Mouse (Mus musculus) heart, embryonic 16.5 days (tissue): ENCODE data around the gene Ank2. TPM values are rescaled to one million over a fixed set of nuclear protein-coding genes. Genes with fewer than 3 reads are reported as not detected.

Experiments used
- ATAC-seq: fragments of 200-750 bp; cut with Nextera tagmentation; replicated peaks from 2 replicates; pipeline ENCODE4 v1.8.0; 2017; ENCODE audit warnings: moderate number of reproducible peaks; ENCODE audit not compliant: insufficient read depth, low FRiP score; ENCODE audit errors: extremely low read depth
- H3K27ac ChIP-seq: fragments of 300-500 bp; sonication (generic); 2 replicates; pipeline ENCODE4 v1.5.1; 2014; ENCODE audit warnings: mild to moderate bottlenecking, low read length, control low read depth, moderate library complexity
- H3K27me3 ChIP-seq: fragments of 300-500 bp; sonication (generic); 2 replicates; pipeline ENCODE4 v1.6.1; 2014; ENCODE audit warnings: low read length, mixed read lengths; ENCODE audit not compliant: control insufficient read depth, insufficient read depth
- H3K36me3 ChIP-seq: fragments of 300-500 bp; sonication (generic); 2 replicates; pipeline ENCODE4 v1.6.1; 2014; ENCODE audit not compliant: control insufficient read depth, insufficient read depth
- H3K4me1 ChIP-seq: fragments of 300-500 bp; sonication (generic); 2 replicates; pipeline ENCODE4 v1.6.1; 2014; ENCODE audit warnings: low read length, mixed read lengths; ENCODE audit not compliant: control insufficient read depth, insufficient read depth
- H3K4me2 ChIP-seq: fragments of 300-500 bp; sonication (generic); 2 replicates; pipeline ENCODE4 v1.6.1; 2014; ENCODE audit warnings: low read depth, mild to moderate bottlenecking, control low read depth, low read length
- H3K4me3 ChIP-seq: fragments of 300-500 bp; sonication (generic); 2 replicates; pipeline ENCODE4 v1.5.1; 2014; ENCODE audit warnings: mild to moderate bottlenecking, control low read depth, low read length
- H3K9ac ChIP-seq: fragments of 300-500 bp; sonication (generic); 2 replicates; pipeline ENCODE4 v1.6.1; 2014; ENCODE audit warnings: low read length, control low read depth
- H3K9me3 ChIP-seq: fragments of 300-500 bp; sonication (generic); replicated peaks from 2 replicates; pipeline ENCODE4 v1.6.1; 2016; ENCODE audit warnings: low read length; ENCODE audit not compliant: control insufficient read depth
- WGBS: fragments of 180-500 bp; shearing (Covaris S2); extraction: QIAGEN DNeasy Blood & Tissue Kit; methylation state at CpG from one replicate; pipeline ENCODE4 v1.1.7; 2014; 5-methylcytosine and 5-hydroxymethylcytosine counted together
- polyA plus RNA-seq: library from polyadenylated mRNA; unstranded; fragments of >200 nt; fragmentation: Nextera tagmentation; extraction: Ambion mirVana; gene quantifications from 2 replicates; pipeline ENCODE4 v1.2.1, GENCODE M21; 2015

The Ank2 gene
- polyA plus RNA-seq, 1 experiment from 2014 or later = 38.9 TPM

- ATAC-seq = no peak
- H3K9me3 ChIP-seq = no peaks in the 10 kb centered on the region
Measured at GRCm38 (mm10) chr3:126978768-126979410, 520.3 kb downstream of the Ank2 start.

GRCm38 (mm10) chr3:126977399-126977798, 521.8 kb downstream of the Ank2 start:
- Histone ChIP-seq H3K27ac (no peak overlapping the region), H3K36me3 (0 out of 2 replicates have a peak, but pooled peaks cover 5% of the 10 kb centered on the region), H3K4me2 (no peak overlapping the region), H3K9me3 (no peaks in the 10 kb centered on the region), H3K27me3 (no peaks in the 10 kb centered on the region), H3K9ac (no peak overlapping the region), H3K4me1 (no peaks in the 10 kb centered on the region), H3K4me3 (no peak overlapping the region)
- no peak for ATAC-seq
- 73% methylated on average over 6 of the region's 6 CpGs for WGBS

More at GRCm38 (mm10) chr3:126978768-126979410, 520.3 kb downstream of the Ank2 start:
- 66% methylated on average over 11 of the region's 11 CpGs for WGBS
- Histone ChIP-seq H3K27me3 (no peaks in the 10 kb centered on the region), H3K4me1 (no peaks in the 10 kb centered on the region), H3K27ac (no peak overlapping the region), H3K4me3 (no peak overlapping the region), H3K4me2 (no peak overlapping the region), H3K36me3 (0 out of 2 replicates have a peak, but pooled peaks cover 5% of the 10 kb centered on the region), H3K9ac (no peak overlapping the region)

- no peak overlapping the region for H3K4me2 ChIP-seq
- no peaks in the 10 kb centered on the region for H3K9me3 ChIP-seq
- H3K27me3 ChIP-seq = no peaks in the 10 kb centered on the region
- 0 out of 2 replicates have a peak, but pooled peaks cover 5% of the 10 kb centered on the region for H3K36me3 ChIP-seq
- WGBS = 85% methylated on average over 16 of the region's 16 CpGs
- no peak for ATAC-seq
- H3K4me1 ChIP-seq = no peaks in the 10 kb centered on the region
- H3K9ac ChIP-seq = no peak overlapping the region
- H3K27ac ChIP-seq = no peak overlapping the region
- H3K4me3 ChIP-seq = no peak overlapping the region
Measured at GRCm38 (mm10) chr3:126976793-126977192, 522.4 kb downstream of the Ank2 start.

- H3K27ac ChIP-seq = no peak overlapping the region
- H3K9me3 ChIP-seq = no peaks in the 10 kb centered on the region
- H3K4me3 ChIP-seq = no peak overlapping the region
- no peak for ATAC-seq
- H3K4me2 ChIP-seq = no peak overlapping the region
- H3K36me3 ChIP-seq = no peaks in the 10 kb centered on the region
- H3K9ac ChIP-seq = no peak overlapping the region
- no peaks in the 10 kb centered on the region for H3K27me3 ChIP-seq
- WGBS = 69% methylated on average over 5 of the region's 5 CpGs
- no peaks in the 10 kb centered on the region for H3K4me1 ChIP-seq
Measured at GRCm38 (mm10) chr3:126975409-126975808, 523.7 kb downstream of the Ank2 start.

GRCm38 (mm10) chr3:126973551-126973950, 525.6 kb downstream of the Ank2 start:
- WGBS = 86% methylated on average over 2 of the region's 2 CpGs
- Histone ChIP-seq H3K4me1 (peaks cover 4% of the 10 kb centered on the region; the same call in 1 of the 2 replicates), H3K9me3 (no peaks in the 10 kb centered on the region), H3K36me3 (no peaks in the 10 kb centered on the region), H3K9ac (no peak overlapping the region), H3K27ac (no peak overlapping the region), H3K4me2 (no peak overlapping the region), H3K27me3 (no peaks in the 10 kb centered on the region), H3K4me3 (no peak overlapping the region)
- ATAC-seq = no peak

- H3K4me1 ChIP-seq = peaks cover 4% of the 10 kb centered on the region; the same call in 1 of the 2 replicates
- H3K9ac ChIP-seq = no peak overlapping the region
- H3K27ac ChIP-seq = no peak overlapping the region
- no peaks in the 10 kb centered on the region for H3K36me3 ChIP-seq
- no peak overlapping the region for H3K4me3 ChIP-seq
- no peak overlapping the region for H3K4me2 ChIP-seq
- no peaks in the 10 kb centered on the region for H3K27me3 ChIP-seq
- no peak for ATAC-seq
- WGBS = 94% methylated on average over 9 of the region's 9 CpGs
- H3K9me3 ChIP-seq = no peaks in the 10 kb centered on the region
Measured at GRCm38 (mm10) chr3:126971531-126971930, 527.6 kb downstream of the Ank2 start.

- H3K9me3 ChIP-seq = no peaks in the 10 kb centered on the region
- no peak overlapping the region for H3K27ac ChIP-seq
- H3K4me3 ChIP-seq = no peak overlapping the region
- no peak overlapping the region for H3K4me2 ChIP-seq
- H3K27me3 ChIP-seq = no peaks in the 10 kb centered on the region
- H3K36me3 ChIP-seq = peaks cover 3% of the 10 kb centered on the region; the same call in 1 of the 2 replicates
- 68% methylated on average over 2 of the region's 2 CpGs for WGBS
- no peak for ATAC-seq
- no peak overlapping the region for H3K9ac ChIP-seq
- peaks cover 4% of the 10 kb centered on the region; the same call in 1 of the 2 replicates for H3K4me1 ChIP-seq
Measured at GRCm38 (mm10) chr3:126968721-126969120, 530.4 kb downstream of the Ank2 start.

GRCm38 (mm10) chr3:126965767-126966166, 533.4 kb downstream of the Ank2 start:
- H3K9me3 ChIP-seq = no peaks in the 10 kb centered on the region
- no peak for ATAC-seq
- H3K4me2 ChIP-seq = no peak overlapping the region
- H3K9ac ChIP-seq = no peak overlapping the region
- 85% methylated on average over 2 of the region's 2 CpGs for WGBS
- peaks cover 11% of the 10 kb centered on the region for H3K36me3 ChIP-seq
- H3K27me3 ChIP-seq = no peaks in the 10 kb centered on the region
- no peak overlapping the region for H3K27ac ChIP-seq
- H3K4me3 ChIP-seq = no peak overlapping the region
- peaks cover 4% of the 10 kb centered on the region; the same call in 1 of the 2 replicates for H3K4me1 ChIP-seq

GRCm38 (mm10) chr3:126962326-126962725, 536.8 kb downstream of the Ank2 start:
- no peaks in the 10 kb centered on the region for H3K27me3 ChIP-seq
- H3K27ac ChIP-seq = no peak overlapping the region
- no peak overlapping the region for H3K4me2 ChIP-seq
- H3K4me3 ChIP-seq = no peak overlapping the region
- H3K9ac ChIP-seq = no peak overlapping the region
- H3K4me1 ChIP-seq = no peaks in the 10 kb centered on the region
- no peaks in the 10 kb centered on the region for H3K9me3 ChIP-seq
- ATAC-seq = no peak
- WGBS = 91% methylated on average over 8 of the region's 8 CpGs
- peaks cover 19% of the 10 kb centered on the region for H3K36me3 ChIP-seq
